Comparison of ENCODE assay signal across 8 mouse cellular contexts in genomic region chr11:28583911-28584434, GRCm38 (mm10). TPM values are rescaled to one million over a fixed set of nuclear protein-coding genes. Genes with fewer than 3 reads are reported as not detected.
DNase-seq lines count a peak whose midpoint lies in the region; ATAC-seq and TF ChIP-seq lines count a peak whose summit lies in the region.

Gene Ccdc85a (minus strand): TSS chr11:28584324.

- H3K4me3 ChIP-seq in hindbrain, postnatal 0 days (ENCODE audit: low read length): peak within 1 kb of the TSS; percentile 79

- no peaks in the 10 kb centered on the region for H3K27me3 ChIP-seq in hindbrain, postnatal 0 days (ENCODE audit: insufficient read depth, low read length)

- 0% methylated on average over 24 of the region's 25 CpGs for WGBS in hindbrain, postnatal 0 days

- peak within 1 kb of the TSS; percentile 90 for H3K4me2 ChIP-seq in hindbrain, postnatal 0 days (ENCODE audit: low read depth, low read length)

- intact Hi-C loops in gastrocnemius, postnatal 14 days (cut with DNase I; ENCODE audit: low total_unique reads): no loop called here

- peak; percentile 89 for DNase-seq in adrenal gland, adult 2 months
- DNase-seq in embryo, embryonic 10 days (ENCODE audit: low spot score): peak; percentile 94
- peak; percentile 78 for DNase-seq in gastrocnemius, postnatal 14 days
- DNase-seq in hindbrain, postnatal 0 days (ENCODE audit: low spot score): peak; percentile 95
- peak; percentile 87 for DNase-seq in left cerebral cortex, adult 11 months (ENCODE audit: low spot score)
- DNase-seq in lung, postnatal 10 days: peak; percentile 87
- peak; percentile 62 for DNase-seq in retina, postnatal 7 days (ENCODE audit: low read depth, low spot score)

- no peaks in the 10 kb centered on the region for H3K9me3 ChIP-seq in hindbrain, postnatal 0 days (ENCODE audit: low read length)

- H3K27ac ChIP-seq in hindbrain, postnatal 0 days: peak within 1 kb of the TSS; percentile 87

- 0 out of 2 replicates have a peak, but pooled peaks cover 4% of the 10 kb centered on the region for H3K4me1 ChIP-seq in hindbrain, postnatal 0 days (ENCODE audit: insufficient read depth, low read length)

- no peaks in the 10 kb centered on the region for H3K36me3 ChIP-seq in hindbrain, postnatal 0 days (ENCODE audit: insufficient read depth, low read length)

- peak within 1 kb of the TSS; percentile 61 for H3K9ac ChIP-seq in hindbrain, postnatal 0 days (replicated peaks; ENCODE audit: low read length)

- ATAC-seq in hindbrain, postnatal 0 days: peak; percentile 97
- ATAC-seq in CD4-positive, CD25-positive, alpha-beta regulatory T cell, adult 4 months: no peak

- peak; percentile 95 for TF ChIP-seq CTCF in hindbrain, postnatal 0 days (IDR thresholded peaks at IDR 0.05; ENCODE audit: low read depth)

RNA-seq across cellular contexts. Expression of gene Ccdc85a, which starts in this region (rescaled TPM):
- total RNA-seq in adrenal gland, adult 2 months (2021): 1 to 10 TPM; 3.0 to 3.5 TPM
- polyA plus RNA-seq in adrenal gland, adult 2 months (2012; rRNA removed): 1.9 and 2.3 TPM in 2 replicates
- 10 to 100 TPM in 1 of 2 experiments, 1 to 10 TPM in 1; 7.1 to 11.4 TPM for total RNA-seq in gastrocnemius, postnatal 14 days (2021)
- total RNA-seq in hindbrain, postnatal 0 days (2014; rRNA removed): 27.6 and 29.5 TPM in 2 replicates
- 50.7 and 51.7 TPM in 2 replicates for polyA plus RNA-seq in hindbrain, postnatal 0 days (2015; fragmentation: Nextera tagmentation; extraction: Ambion mirVana)
- not detected for polyA plus RNA-seq in CD4-positive, CD25-positive, alpha-beta regulatory T cell, adult 4 months (2017; shearing (Covaris generic))

Comparison
In these comparisons a context has a peak if more than half of its experiments do, and no peak if none do; other contexts are left out.
1. RNA of gene Ccdc85a (polyA plus RNA-seq): 50.7 to 51.7 TPM in hindbrain, postnatal 0 days; 1.9 to 2.3 TPM in adrenal gland, adult 2 months and not detected in CD4-positive, CD25-positive, alpha-beta regulatory T cell, adult 4 months; every median in the first group is over 10 times any median in the second.
2. Peak in every context shown above with its lines, with median percentiles within 50 percentile points of each other: DNase-seq.